Mouse (Mus musculus) liver (tissue): Measurements from ENCODE around the gene Bcl11a.
A peak's percentile ranks its signal among the peaks of the same experiment; 100 is the strongest.

Experiments used
- DNase-seq: peaks from one replicate; pipeline ENCODE4 v3.0.0-alpha.2; 2020; ENCODE audit warnings: mixed read lengths

The Bcl11a gene

DNA sequence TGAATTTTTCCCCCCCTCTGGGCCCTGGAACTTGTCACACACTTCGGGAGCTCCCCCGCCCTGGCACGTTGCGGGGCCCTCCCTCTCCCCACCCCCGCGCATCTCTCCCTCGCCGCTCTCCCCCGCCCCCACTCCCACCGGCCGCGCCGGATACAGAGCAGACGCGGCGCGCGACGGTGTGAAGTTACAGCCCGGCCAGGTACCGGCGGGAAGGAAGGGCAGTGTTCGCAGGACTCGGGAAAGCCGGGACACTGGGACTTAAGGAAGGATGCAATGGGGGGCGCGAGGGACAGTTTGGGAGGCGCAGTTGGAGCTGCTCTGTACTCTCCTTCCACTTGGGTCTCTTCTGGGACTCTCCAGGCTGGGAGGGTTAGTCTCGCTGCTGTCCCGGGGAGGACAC is 2.7 kb downstream of the Bcl11a start:
- DNase-seq, result peak; percentile 77

DNA sequence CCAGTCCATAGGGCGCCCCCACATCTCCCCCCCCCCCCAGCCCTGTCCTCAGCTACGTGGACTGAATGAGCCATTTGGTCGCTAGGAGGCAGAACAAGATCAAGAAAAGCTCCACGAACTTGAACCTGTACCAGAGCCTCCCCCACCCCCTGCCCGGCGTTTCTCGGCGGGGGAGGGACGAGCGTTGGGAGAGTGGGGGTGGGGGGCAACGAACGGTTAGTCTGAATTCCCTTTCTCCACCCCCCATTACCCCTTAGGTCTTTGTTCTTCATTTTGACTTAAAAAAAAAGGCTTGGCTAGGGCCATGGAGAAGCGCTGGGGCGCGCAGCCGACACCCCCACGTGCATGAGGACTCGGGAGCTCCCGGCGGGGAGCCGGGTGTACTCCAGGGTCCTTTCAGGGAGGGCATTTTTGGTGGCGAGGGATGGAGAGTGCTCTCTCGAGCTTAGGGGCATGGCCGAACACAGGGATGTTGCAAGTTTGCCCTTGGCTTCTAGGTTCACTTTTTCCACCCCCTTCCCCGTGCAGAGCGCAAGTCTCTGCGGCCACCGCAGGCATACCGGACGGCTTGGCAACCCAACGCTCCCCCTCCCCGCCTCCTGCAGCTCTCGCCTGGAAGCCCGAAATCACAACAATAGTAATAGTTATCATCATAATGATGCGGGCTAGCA is 3.3 kb downstream of the Bcl11a start:
- peak; percentile 78 for DNase-seq

DNA sequence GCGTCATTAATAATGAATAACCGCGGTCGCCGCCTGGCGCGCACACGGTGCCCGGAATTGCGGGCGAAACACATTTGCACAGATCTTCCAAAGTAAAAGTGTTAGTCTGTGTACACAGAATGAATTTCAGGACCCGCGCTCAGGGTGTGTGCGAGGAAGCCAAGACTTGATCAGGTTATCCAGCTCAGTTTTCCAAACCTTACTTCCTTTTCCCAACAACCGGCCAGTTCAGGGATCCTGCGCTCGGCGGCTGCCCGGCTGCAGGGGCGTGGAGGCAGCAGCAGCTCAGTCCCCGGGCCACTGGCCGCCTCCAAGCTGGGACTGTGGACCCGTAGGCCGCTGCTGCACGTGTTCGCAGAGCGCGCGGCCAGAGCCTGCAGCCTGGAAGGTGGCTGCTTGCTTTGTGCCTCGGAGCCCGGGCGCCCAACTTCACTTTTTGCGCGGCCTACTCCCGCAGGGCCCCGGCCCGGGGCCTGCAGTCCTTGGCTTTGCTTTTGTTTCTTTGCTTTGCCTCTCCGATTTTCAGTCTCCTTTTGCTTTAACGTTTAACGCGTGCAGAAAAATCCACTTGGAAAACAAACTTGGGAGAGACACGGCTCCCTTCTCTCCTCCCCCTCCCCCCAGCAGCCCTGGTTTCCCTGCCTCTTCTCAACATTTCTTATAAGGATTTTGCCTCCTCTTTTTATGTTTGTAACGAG is 4.0 kb downstream of the Bcl11a start:
- DNase-seq, result peak; percentile 73

DNA sequence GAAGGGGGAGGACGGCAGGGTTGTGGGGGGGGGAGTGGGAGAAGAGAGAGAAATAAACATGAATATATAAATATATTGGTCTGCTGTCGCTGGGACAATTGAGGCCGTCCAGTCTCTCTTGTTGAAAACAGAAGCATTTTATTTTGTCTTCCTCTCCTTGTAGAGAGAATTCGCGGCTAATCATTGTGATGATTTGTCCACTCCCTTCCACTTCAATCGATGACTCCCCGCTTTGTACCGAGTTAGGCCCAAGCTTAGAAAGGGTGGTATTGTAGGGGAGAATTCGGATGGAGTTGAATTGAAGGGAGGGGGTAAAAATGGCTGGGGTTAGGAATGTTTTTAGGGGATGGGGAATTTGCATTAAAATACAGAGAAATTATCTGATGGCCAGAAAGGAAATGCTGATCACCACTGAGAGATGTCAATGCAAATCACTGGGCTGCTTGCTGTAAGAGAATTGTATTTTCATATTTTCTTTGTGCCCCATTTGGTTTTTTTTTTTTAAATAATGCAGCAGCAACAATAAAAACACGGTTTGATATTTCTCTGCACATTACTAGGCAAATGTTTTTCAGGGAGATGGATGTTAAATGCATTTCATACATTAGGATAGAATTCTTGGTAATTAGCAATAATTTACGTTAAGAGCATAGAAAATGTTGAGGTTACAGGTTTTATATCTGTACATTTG is 4.7 kb downstream of the Bcl11a start:
- DNase-seq, result no peak

DNA sequence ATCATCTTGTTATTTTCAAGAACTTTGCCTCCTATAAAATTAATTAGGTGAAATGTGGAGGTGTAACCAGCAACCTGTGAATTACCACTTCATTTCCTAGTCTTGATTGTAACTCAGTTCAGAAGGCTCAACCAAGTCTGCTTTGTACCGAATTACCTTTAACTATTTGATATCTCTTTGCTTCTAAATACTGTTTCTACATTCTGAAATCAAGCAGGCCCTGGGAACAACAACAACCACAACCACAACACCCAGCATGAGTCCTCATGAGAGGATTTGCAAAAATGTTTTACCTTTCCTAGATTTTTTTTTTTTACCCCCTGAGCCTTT is 5.2 kb downstream of the Bcl11a start:
- no peak for DNase-seq

DNA sequence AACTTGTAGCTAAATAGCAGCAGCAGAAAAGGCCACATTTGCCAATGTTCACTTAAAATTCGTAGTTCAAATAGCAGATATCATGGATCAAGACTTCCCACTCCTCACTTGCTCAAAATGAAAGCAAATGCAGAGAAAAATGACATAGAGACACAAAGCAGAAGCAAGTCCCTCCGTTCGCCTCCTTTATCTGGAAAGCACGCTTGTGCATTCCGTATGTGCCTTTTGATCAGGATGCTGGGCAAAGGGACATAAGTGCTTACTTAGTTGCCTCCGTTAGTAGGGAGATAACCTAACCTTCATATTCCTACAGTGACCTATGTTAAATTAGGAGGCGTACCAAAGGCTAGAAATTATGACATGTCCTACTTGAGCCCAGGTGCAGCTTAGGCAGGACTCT is 5.6 kb downstream of the Bcl11a start:
- DNase-seq, result peak; percentile 39

DNA sequence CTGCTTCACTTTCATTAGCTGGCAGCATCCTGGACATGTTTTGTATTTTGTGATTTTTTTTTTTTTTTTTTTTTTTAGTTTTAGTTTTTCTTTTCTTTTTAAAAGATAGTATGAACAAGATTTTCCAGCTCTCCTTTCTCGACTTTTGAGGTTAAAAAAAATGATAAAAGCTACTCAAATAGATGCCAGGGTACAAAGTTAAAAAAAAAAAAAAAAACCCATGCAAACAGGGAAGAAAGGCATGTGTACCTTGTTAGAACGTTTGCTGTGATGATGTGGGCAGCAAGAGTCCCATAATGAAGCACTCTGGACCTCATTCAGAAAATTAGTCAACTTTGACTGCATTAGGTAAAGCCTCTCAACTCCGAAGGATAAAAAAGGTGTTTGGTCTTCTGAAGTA is 6.2 kb downstream of the Bcl11a start:
- DNase-seq, result no peak

DNA sequence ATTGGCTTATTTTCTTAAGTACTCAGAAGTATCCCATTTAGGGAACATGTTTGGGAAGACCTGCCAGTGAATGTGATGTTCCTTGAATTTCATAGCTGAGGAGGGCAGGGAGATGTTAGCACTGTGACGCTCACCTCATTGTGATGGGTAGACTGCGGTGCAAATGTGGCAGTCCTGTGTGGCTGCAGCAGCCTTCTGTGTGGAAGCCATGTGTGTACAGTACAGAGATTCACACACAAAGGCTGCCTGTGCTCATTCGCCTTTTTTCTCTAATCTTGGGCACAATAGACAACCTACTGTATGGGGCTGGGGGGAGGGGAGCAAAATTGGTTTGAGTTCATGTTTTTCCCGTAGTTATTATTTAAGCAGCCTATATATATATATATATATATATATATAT is 6.7 kb downstream of the Bcl11a start:
- no peak for DNase-seq

DNA sequence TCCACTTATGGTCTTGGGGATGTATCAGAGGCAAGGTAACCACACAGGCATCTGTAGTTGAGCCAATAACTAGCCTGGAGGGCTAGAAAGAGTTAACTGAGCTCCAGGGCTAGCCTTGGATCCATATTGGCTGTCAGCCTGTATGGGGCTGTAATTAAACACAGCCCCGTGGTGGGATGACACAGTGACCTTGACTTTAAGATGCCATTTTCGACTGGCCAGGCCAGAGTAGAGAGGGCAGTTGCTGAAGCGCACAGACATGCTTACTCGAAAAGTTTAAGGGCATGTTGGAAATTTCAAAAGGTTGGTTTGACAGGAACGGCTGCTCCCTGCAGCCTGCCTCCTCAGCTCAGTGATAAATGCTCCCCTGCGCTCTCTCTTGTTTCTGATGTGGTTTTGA is 8.1 kb downstream of the Bcl11a start:
- DNase-seq, result no peak

DNA sequence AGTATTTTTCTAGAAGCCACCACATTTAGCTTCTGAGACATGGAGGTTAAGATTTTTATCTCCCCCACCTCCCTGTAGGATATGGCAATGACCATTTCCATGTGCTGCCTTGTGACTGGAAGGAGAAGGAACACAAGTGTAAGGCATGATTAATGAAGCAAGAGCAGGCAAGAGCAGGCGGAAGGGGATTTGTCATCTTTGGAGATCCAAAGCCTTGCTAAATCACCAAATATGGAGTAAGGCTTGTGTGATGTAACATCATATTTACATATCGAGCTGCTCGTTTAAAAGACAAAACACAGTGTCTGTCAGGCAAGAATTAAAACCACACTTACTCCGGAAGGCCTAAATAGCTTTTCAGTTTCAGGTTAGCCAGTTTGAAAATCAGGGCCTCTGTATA is 9.2 kb downstream of the Bcl11a start:
- no peak for DNase-seq

DNA sequence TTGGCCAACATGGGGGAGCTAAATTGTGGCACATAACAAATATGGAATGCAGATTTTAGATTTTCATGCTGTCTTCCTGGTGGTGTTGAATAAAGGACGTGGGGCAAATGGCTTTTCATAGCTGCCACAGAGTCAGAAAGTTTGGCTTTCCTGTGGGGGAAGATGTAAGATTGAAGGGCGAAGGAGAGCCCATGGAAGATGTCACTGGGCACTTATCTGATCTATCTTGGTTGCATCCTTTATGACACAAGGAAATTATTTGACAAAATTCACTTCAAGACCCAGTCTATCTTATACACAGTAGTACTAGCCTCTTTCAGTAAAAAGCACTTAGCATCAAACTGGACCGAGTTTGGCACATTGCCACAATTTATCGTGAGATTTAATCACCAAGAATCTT is 12.6 kb downstream of the Bcl11a start:
- DNase-seq, result no peak

DNA sequence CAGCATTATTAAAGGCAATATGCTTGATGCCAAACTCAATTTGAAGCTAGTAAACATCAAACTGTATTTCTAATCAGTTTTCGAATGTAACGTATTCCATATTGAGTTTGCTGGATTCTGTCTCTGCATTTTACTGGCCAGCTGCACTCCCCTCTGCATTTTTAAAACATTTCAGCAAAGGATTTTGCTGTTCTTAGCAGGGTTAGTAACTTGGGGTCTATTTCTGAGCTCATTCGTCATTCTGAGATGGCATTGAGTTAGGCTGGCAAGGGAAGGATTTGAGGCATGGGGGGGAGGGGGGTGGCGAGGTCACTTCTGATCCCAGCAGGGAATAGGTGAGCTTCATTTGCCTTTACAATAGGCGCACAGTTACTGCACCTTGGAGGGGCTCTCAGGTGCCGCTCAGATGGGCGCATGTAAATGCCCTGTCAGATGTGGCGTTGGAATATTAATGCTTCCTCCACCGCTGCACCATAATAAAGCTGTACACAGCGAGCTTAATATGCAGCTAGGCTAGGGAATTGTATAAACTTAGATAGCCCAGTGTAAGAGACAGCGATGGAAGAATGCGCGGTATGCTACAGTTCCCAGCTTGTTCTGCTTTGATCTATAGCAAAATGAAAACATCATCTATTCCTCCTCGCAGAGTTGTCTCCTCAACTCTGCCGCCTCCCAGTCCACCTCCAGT is 13.7 kb downstream of the Bcl11a start:
- DNase-seq, result no peak

DNA sequence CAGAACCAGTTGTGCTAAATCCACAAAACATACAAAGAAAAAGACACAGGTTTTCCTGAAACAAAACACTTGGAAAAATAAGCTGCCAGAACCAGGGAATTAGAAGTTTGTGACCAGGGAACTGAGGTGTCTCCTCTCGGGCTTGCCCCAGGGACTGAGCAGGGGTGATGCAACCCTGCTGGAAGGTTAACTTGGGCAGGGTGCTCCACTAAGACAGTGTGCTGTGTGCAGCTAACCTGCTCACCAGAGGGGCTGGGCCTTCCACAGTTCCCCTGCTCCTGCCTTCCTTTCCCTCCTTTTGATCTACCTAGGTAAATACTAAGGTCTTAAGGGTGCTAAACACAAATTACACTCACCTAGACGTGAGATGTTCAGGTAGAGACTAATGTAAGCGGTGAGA is 14.8 kb downstream of the Bcl11a start:
- no peak for DNase-seq

DNA sequence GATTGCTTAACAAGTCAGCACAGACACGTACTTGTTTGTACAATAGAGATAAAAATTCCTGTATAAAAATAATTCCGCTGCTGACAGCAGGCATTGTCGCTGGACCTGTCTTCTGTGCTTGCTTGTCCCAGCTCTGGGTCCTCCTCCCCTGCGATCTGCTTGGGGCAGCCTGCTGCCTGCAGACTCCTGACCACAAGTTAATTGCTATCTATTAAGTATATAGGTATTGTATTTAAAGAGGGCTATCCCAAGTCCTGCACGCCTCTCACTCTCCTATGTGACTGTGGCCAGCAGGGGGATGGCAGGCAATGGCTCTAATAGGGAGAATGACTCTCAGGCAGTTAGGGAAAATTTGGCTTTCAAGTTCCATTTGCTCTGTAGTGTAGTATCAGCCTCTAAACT is 16.2 kb downstream of the Bcl11a start:
- no peak for DNase-seq

DNA sequence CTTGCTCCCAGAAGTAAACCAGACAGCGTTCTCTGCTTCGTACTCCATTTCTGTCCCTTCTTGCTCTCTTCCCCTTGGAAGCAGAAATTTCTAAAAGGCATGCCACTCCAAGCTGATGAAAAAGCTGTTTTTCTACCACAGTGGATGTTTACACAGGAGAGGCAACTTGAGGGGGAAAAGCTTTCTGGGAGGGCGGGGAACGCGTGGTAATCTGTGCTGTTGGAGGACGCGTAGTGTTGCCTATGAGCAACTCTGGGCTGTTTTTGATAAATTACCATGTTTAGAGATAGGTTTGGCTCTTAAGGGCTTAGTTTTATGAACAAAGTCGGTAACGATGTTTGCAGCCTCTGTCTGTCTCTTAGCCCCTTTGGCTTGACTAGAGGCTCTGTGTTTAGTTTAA is 17.4 kb downstream of the Bcl11a start:
- DNase-seq, result no peak

DNA sequence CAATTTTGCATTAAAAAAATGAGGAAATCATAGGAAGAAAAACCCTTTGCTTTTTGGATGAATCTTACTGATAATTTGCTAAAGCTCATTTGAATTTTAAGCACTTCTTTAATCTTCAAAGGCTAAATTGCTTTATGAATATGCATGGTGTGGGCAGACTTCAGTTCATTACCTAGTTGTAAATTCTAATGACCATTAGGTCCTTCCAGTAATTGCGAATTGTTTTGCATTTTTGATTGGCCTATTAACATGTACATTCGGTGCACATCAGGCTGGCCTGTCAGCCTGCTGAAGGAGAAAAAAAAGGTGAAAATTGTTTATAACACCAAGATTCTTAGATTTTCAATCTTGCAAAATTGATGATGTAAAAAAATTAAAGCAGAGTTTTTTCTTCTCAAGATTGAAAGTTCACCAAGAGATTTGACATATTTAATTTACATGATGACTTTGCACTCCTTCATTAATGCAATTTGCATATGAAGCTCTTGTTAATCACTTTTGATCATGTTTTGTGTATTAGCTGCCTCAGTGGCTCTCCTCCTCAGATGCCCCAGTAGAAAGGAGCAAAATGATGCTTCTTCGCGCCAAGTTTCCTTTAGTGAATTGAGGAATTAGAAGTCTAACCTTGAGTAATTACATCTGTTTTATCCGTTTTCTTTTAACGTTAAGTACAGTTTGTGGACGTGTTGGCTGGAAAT is 17.9 kb downstream of the Bcl11a start:
- no peak for DNase-seq

DNA sequence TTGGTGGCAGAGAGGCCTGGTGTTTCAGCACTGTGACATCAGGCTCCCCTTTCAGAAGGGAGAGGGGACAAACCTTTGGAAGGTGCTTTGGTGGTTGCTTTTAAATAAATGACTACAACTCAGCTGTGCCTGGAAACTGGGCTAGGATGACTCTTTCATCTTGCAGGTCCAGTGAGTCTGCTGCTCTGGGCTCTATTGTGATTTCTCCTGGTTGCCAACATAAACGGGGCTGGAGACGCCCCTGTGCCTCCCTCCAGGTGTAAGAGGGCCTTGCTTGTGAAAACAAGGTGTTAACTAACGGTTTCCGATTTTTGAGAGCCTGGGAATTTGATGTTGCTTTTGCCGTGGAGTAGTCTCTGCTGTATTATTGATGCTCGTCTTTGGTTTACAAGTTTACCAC is 18.6 kb downstream of the Bcl11a start:
- DNase-seq, result no peak

DNA sequence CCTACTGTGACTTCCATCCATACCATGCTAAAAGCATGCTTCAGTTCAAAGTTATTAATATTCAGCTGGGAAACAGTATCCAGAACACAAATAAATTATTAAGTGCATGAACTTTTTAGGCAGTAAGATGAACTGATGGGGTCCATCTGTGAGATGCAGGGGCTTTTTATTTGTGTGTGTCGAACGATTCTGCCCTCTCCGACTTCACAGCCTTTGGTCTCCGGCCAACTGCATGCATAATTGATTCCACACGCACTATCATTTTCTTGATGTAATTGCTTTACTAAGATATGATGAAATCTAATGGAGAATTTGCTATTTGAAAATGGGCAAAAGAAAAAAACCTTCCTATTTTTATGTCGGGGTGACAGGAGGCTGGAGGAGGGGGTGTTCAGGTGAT is 19.2 kb downstream of the Bcl11a start:
- no peak for DNase-seq

DNA sequence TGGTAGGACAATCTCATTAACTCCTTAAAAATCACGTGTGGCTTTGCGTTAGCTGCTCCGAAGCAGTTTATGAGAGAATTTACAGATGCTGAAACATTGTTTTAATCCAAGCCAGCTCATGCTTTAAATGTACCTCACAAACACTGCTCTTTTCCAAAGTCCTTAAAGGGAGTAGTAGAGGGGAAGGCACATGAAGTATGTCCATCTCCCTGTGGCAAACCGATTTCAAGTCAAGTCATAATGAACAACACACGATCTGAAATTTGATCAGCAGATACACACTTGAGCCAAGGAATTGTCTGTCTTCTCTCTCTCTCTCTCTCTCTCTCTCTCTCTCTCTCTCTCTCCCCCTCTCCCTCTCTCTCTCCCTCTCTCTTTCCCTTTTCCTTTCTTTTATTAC is 20.2 kb downstream of the Bcl11a start:
- no peak for DNase-seq

DNA sequence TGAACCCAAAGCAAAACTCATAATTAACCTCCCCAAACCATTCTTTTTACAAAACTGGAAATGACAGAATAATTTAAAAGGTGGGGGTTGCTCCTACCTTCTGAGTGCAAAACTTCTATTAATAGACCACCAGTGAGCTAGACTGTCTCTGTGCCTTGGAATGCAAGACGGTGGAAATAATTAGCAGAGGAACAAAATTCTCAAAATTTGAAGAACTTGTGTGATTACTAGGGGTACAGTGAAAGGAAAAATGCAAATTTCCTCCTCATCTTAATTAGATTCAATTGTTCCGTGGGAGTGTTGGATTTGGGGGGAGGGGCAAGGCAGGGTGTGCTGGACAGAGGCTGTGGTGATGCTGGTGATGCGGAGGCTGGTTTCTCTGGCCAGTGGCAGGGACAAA is 20.8 kb downstream of the Bcl11a start:
- DNase-seq, result no peak

DNA sequence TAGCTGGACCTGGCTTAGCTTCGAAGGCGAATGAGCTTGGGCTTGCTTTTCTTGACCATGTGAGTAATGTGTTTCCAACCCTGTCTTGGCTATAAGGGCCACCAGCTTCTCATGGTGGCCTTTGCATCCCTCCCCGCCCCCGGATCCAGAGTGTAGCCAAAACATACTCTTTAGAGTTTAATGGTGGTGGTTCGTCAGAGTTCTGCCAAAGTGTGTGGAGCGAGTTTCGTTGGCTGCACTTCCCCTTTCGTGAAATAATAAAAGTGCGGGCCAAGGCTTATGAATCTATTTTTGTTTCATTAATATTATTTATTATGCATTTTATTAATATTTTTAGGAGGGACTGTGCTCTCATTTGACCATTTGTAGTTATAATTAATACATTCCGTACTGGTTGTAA is 21.4 kb downstream of the Bcl11a start:
- DNase-seq, result no peak

DNA sequence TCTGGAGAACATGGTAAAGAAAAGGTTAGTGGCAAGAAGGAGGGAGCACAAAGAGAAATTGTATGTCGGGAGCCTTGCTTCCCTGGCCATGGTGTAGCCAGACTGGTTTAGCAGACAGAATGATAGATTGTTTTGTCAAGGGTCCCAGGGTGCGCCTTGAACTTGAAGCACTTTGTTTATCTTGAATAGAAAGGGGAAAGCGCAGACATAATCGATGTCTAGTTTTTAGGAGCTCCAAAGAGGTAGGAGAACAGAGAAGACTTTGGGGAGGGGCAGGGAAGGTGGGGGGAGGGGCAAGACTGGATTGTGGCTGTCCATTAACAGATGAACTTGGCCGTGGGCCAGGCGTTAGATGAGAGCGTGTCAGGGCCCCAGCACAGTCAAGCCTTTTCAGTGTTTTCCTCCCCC is 22.0 kb downstream of the Bcl11a start:
- DNase-seq, result peak; percentile 79

DNA sequence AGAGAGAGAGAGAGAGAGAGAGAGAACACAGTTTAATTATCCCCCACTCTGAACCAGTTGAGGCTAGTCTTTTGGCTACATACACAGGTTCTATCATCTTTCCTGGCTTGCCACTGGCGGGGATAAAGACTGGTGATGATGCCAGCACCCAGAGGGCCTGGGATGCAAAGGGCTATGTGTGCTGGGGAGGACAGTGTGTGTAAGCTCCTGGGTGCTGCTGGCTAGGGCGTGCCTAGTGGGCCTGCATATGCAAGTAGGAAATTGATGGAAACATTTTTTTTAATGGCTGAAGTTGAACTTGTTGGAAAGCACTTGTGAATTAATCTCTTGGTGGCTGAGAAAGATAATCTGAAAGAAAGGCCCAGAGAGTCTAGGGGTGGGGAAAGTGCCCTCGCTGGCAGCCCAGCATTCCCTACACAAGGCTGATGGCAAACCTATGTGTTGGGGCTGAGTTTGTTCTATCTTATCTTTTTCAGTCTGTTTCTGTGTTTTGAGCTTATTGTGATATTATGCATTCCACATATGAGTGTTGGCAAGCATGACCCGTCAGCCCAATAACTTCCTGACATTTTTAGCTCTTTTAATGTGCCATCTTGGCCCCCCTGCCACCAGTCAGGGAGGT is 22.7 kb downstream of the Bcl11a start:
- peak; percentile 59 for DNase-seq
